Mouse (Mus musculus): ENCODE measurements at regions not wholly inside any gene's neighbourhood (a gene's known extent, or its start where the extent isn't known, plus 50 kb on each side); places are given as distances from the start of the nearest gene placed in this dataset.

DNA sequence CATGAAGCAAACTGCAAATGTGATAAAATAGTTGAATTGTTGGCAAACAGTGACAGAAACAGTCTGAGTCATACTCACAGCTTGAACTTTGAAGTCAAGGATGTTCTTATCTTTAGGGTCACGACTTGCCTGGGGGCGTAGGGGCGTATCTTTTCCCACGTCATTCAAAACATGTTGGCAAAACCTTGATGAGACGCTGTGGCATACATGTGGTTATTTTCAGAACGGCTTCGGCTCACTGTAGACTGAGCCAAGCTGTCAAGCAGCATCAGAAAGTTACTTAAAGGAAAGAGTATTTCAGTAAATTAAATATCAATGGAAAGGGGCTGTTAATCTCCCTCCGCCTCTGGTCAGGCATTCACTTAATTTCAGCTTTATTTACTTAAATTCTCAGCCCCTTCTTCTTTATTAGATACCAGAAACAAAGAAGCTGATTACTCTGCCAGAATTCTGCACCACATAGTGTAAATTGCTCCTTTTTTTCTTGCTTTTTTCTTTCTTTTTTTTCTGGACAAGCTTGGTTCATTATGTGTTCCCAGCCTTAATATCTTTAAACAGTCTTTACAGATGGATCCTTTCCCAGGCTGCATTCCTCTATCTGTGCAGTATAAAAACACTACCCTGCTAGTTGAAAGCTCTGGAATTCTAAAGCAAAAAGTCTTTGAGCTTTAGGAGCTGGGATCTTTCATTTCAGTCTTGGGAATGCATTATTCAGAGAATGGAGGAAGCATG lies 302.9 kb upstream of the Epha3 start:
- no peak for DNase-seq (ENCODE audit: low spot score in 2 of 2)

DNA sequence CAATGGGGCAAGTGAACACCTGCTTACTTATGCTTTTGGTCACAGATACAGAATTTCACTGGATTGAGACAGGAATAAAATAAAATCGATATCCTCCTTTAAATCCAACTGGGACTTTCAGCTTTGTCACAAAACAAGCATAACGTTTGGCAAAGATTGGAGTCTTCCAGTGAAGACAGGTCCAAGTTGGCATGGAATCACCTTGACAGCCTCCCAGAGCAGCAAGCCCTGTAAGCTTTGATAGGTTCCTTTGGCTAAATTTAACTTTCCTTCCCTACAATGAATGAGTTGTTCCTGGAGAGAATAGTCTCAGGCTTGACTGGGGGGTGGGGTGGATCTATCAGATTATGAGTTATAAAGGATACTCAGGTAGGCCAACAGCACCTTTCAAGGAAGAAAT lies 302.1 kb upstream of the Epha3 start:
- no peak for DNase-seq (ENCODE audit: low spot score in 2 of 2)

DNA sequence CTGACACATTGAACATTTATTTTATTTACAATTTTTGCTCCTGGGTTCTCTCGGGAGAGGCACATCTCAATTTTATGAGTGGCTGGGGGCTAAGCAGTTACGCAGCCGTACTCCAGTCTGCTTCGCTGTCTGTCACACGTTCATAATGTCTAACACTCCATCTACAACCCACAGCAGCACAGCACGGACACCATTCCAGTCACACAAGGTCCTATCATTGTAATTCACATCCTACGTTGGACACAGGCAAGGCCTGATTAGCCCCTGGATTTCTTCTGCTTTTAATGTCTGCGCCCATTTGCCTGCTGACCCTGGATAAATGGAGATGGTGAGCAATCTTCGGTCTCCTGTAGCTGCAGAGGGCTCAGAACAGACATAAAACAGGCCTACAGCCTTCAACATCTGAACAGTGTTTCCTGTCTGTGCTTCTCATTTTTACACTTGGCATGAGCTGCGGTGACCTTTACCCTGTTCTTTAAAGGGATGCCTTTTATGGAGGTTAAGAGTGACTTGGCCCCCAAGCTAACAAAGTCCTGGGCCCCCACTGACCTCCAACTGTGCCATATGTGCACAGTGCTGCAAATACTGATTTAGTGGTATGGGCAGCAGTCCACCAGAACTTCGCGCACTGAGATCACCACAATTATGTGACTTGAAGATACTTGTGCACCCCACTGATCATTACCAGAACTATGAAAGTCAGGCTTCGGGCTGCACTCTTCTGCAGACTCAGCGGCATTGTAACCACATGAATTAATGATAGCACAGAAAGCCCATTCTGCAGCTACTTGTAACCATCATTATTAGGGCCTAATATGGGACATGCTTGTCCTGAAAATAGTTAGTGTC lies 281.9 kb upstream of the Epha3 start:
- DNase-seq (ENCODE audit: low spot score in 2 of 2) = no peak

All from left cerebral cortex, adult 9 months (tissue).